Comparison of ENCODE assay signal across 10 mouse cellular contexts in genomic region chr19:32320366-32320666, GRCm38 (mm10).
DNase-seq lines count a peak whose midpoint lies in the region; ATAC-seq and TF ChIP-seq lines count a peak whose summit lies in the region.
"Had no signal": no experiment of that assay in that cellular context is flagged by ENCODE, and none has a peak within 500 bp of the region (broad histone marks: within the 10 kb centered on the region; RNA-seq: fewer than 3 reads in every experiment).

No protein-coding gene starts in this region.

- DNase-seq in hindbrain, embryonic 11.5 days (ENCODE audit: low spot score), result peak; percentile 35
- no peak for DNase-seq in hindbrain, embryonic 14.5 days (ENCODE audit: low spot score)
- peak; percentile 43 for DNase-seq in G1E (ENCODE audit: low spot score)
- DNase-seq in kidney, adult 2 months, result peak; percentile 81
- DNase-seq in lung, adult 2 months, result peak; percentile 82
- peak; percentile 57 for DNase-seq in right cerebral cortex, postnatal 14 days
- peak; percentile 73 for DNase-seq in yolk sac, embryonic 10.5 days (ENCODE audit: low spot score)

- H3K27ac ChIP-seq in hindbrain, embryonic 11.5 days (ENCODE audit: low read depth, low read length), result no peak overlapping the region
- no peak overlapping the region for H3K27ac ChIP-seq in hindbrain, embryonic 14.5 days
- no peak overlapping the region for H3K27ac ChIP-seq in cortical plate, adult 2 months (ENCODE audit: insufficient read depth, low read length)
- peak overlapping the region; percentile 45; the same call in 1 of the 2 replicates for H3K27ac ChIP-seq in kidney, adult 2 months (ENCODE audit: insufficient read depth, low read depth, low read length)
- H3K27ac ChIP-seq: lung, embryonic 15.5 days had no signal

- H3K4me2 ChIP-seq in hindbrain, embryonic 11.5 days (replicated peaks; ENCODE audit: low read depth, low read length), result no peak overlapping the region
- H3K4me2 ChIP-seq in hindbrain, embryonic 14.5 days (replicated peaks), result no peak overlapping the region
- H3K4me2 ChIP-seq: lung, embryonic 15.5 days had no signal

- TF ChIP-seq CTCF in G1E (IDR thresholded peaks at IDR 0.05; ENCODE audit: low read depth, low read length), result peak; percentile 45; the same call in 1 of the 2 replicates
- peak; percentile 45 for TF ChIP-seq CTCF in cortical plate, adult 2 months (IDR thresholded peaks at IDR 0.05; ENCODE audit: extremely low read depth, insufficient read depth, low read length)
- peak; percentile 86 for TF ChIP-seq CTCF in kidney, adult 2 months (conservative IDR thresholded peaks at IDR 0.05; ENCODE audit: insufficient read depth, insufficient read length, low read depth, low read length)
- peak; percentile 84 for TF ChIP-seq CTCF in lung, adult 2 months (IDR thresholded peaks at IDR 0.05; ENCODE audit: insufficient read depth, low read length)

- no peaks in the 10 kb centered on the region for H3K36me3 ChIP-seq in hindbrain, embryonic 11.5 days (ENCODE audit: control insufficient read depth, insufficient read depth, low read length)
- H3K36me3 ChIP-seq in hindbrain, embryonic 14.5 days (replicated peaks; ENCODE audit: control insufficient read depth, insufficient read depth), result no peaks in the 10 kb centered on the region
- H3K36me3 ChIP-seq in G1E (replicated peaks), result peaks cover 42% of the 10 kb centered on the region
- H3K36me3 ChIP-seq in kidney, adult 2 months (ENCODE audit: control insufficient read depth, insufficient read depth, low read length), result no peaks in the 10 kb centered on the region; the same call in 1 of the 2 replicates
- H3K36me3 ChIP-seq: lung, embryonic 15.5 days had no signal

- H3K9me3 ChIP-seq in hindbrain, embryonic 11.5 days (ENCODE audit: control insufficient read depth, low read length), result no peaks in the 10 kb centered on the region
- H3K9me3 ChIP-seq in hindbrain, embryonic 14.5 days (ENCODE audit: control insufficient read depth, low read length), result no peaks in the 10 kb centered on the region
- H3K9me3 ChIP-seq in G1E (replicated peaks), result no peaks in the 10 kb centered on the region
- H3K9me3 ChIP-seq: lung, embryonic 15.5 days had no signal

- no peak for TF ChIP-seq POLR2A in cortical plate, adult 2 months (IDR thresholded peaks at IDR 0.05; ENCODE audit: extremely low read depth, insufficient read depth, low read length)
- TF ChIP-seq POLR2A in kidney, adult 2 months (IDR thresholded peaks at IDR 0.05; ENCODE audit: low read depth, low read length), result no peak
- TF ChIP-seq POLR2A in lung, adult 2 months (IDR thresholded peaks at IDR 0.05; ENCODE audit: borderline replicate concordance, extremely low read depth, low read depth, low read length), result no peak

- WGBS in hindbrain, embryonic 11.5 days, result 54% methylated on average over 4 of the region's 4 CpGs
- 57% methylated on average over 4 of the region's 4 CpGs for WGBS in hindbrain, embryonic 14.5 days
- 48% methylated on average over 4 of the region's 4 CpGs for WGBS in kidney, adult 2 months
- WGBS in lung, adult 2 months, result 57% methylated on average over 4 of the region's 4 CpGs

- no peaks in the 10 kb centered on the region for H3K4me1 ChIP-seq in hindbrain, embryonic 11.5 days (replicated peaks; ENCODE audit: control insufficient read depth, insufficient read depth, low read length)
- H3K4me1 ChIP-seq in hindbrain, embryonic 14.5 days (replicated peaks; ENCODE audit: control insufficient read depth, insufficient read depth, low read length), result peaks cover 15% of the 10 kb centered on the region; the same call in 1 of the 2 replicates
- peaks cover 58% of the 10 kb centered on the region for H3K4me1 ChIP-seq in G1E (ENCODE audit: insufficient read depth, low read depth, low read length)
- H3K4me1 ChIP-seq in cortical plate, adult 2 months (ENCODE audit: control insufficient read depth, insufficient read depth, low read length), result peaks cover 4% of the 10 kb centered on the region; the same call in 1 of the 2 replicates
- peaks cover 39% of the 10 kb centered on the region for H3K4me1 ChIP-seq in kidney, adult 2 months (ENCODE audit: control insufficient read depth, insufficient read depth, low read length)
- H3K4me1 ChIP-seq in lung, adult 2 months (ENCODE audit: control insufficient read depth, insufficient read depth, low read length), result peaks cover 21% of the 10 kb centered on the region

- no peak for ATAC-seq in hindbrain, embryonic 11.5 days (ENCODE audit: low FRiP score)
- no peak for ATAC-seq in hindbrain, embryonic 14.5 days (ENCODE audit: low FRiP score)
- ATAC-seq in G1E (ENCODE audit: extremely low read depth, insufficient number of reproducible peaks, low FRiP score, poor library complexity, severe bottlenecking), result peak; percentile 40; the same call in 1 of the 2 replicates

- no peak overlapping the region for H3K9ac ChIP-seq in hindbrain, embryonic 11.5 days (ENCODE audit: low read depth, low read length)
- H3K9ac ChIP-seq in hindbrain, embryonic 14.5 days, result no peak overlapping the region
- H3K9ac ChIP-seq: lung, embryonic 15.5 days had no signal

- H3K27me3 ChIP-seq in hindbrain, embryonic 11.5 days (ENCODE audit: control insufficient read depth, insufficient read depth, low read length), result no peaks in the 10 kb centered on the region
- no peaks in the 10 kb centered on the region for H3K27me3 ChIP-seq in hindbrain, embryonic 14.5 days (ENCODE audit: control insufficient read depth, insufficient read depth, low read length)
- H3K27me3 ChIP-seq in G1E (ENCODE audit: insufficient read depth, low read length), result no peaks in the 10 kb centered on the region
- H3K27me3 ChIP-seq in kidney, adult 2 months (replicated peaks; ENCODE audit: control insufficient read depth, insufficient read depth, low read length), result no peaks in the 10 kb centered on the region

- H3K4me3 ChIP-seq in hindbrain, embryonic 11.5 days (ENCODE audit: low read depth, low read length), result no peak overlapping the region
- no peak overlapping the region for H3K4me3 ChIP-seq in hindbrain, embryonic 14.5 days (replicated peaks; ENCODE audit: low read length)
- H3K4me3 ChIP-seq in G1E (ENCODE audit: low read depth, low read length), result no peak overlapping the region
- H3K4me3 ChIP-seq in cortical plate, adult 2 months (ENCODE audit: insufficient read depth, low read length), result no peak overlapping the region
- no peak overlapping the region for H3K4me3 ChIP-seq in kidney, adult 2 months (ENCODE audit: insufficient read depth, low read depth, low read length)
- H3K4me3 ChIP-seq in lung, adult 2 months (replicated peaks; ENCODE audit: extremely low read depth, low read depth, low read length), result no peak overlapping the region
- H3K4me3 ChIP-seq: erythroblast, embryonic 14.5 days; lung, embryonic 15.5 days had no signal
